Mouse (Mus musculus) midbrain, embryonic 16.5 days (tissue): ENCODE data around the gene Cd2. TPM values are rescaled to one million over a fixed set of nuclear protein-coding genes. Genes with fewer than 3 reads are reported as not detected.

Experiments
- ATAC-seq: fragments of 200-750 bp; cut with Nextera tagmentation; 2 replicates; pipeline ENCODE4 v1.8.0; 2017; ENCODE audit warnings: moderate TSS enrichment
- H3K27ac ChIP-seq: fragments of 300-500 bp; sonication (generic); 2 replicates; pipeline ENCODE4 v1.5.1; 2014; ENCODE audit warnings: mild to moderate bottlenecking, low read length, mixed read lengths
- H3K27me3 ChIP-seq: fragments of 300-500 bp; sonication (generic); 2 replicates; pipeline ENCODE4 v1.6.1; 2014; ENCODE audit warnings: low read depth, low read length, mixed read lengths; ENCODE audit not compliant: control insufficient read depth, insufficient read depth
- H3K36me3 ChIP-seq: fragments of 300-500 bp; sonication (generic); 2 replicates; pipeline ENCODE4 v1.6.1; 2014; ENCODE audit warnings: mild to moderate bottlenecking, low read length, moderate library complexity, mixed read lengths; ENCODE audit not compliant: control insufficient read depth, insufficient read depth
- H3K4me1 ChIP-seq: fragments of 300-500 bp; sonication (generic); 2 replicates; pipeline ENCODE4 v1.6.1; 2014; ENCODE audit warnings: mild to moderate bottlenecking, low read length, mixed read lengths; ENCODE audit not compliant: control insufficient read depth, insufficient read depth
- H3K4me2 ChIP-seq: fragments of 300-500 bp; sonication (generic); 2 replicates; pipeline ENCODE4 v1.6.1; 2014; ENCODE audit warnings: mild to moderate bottlenecking, low read length, mixed read lengths
- H3K4me3 ChIP-seq: fragments of 300-500 bp; sonication (generic); 2 replicates; pipeline ENCODE4 v1.5.1; 2014; ENCODE audit warnings: low read depth, mild to moderate bottlenecking, low read length, moderate library complexity, mixed read lengths
- H3K9ac ChIP-seq: fragments of 300-500 bp; sonication (generic); 2 replicates; pipeline ENCODE4 v1.6.1; 2014; ENCODE audit warnings: low read depth, low read length, mixed read lengths
- H3K9me3 ChIP-seq: fragments of 300-500 bp; sonication (generic); replicated peaks from 2 replicates; pipeline ENCODE4 v1.6.1; 2014; ENCODE audit warnings: mild to moderate bottlenecking, low read length, mixed read lengths; ENCODE audit not compliant: control insufficient read depth, poor library complexity, severe bottlenecking
- WGBS: fragments of 180-500 bp; shearing (Covaris S2); extraction: QIAGEN DNeasy Blood & Tissue Kit; methylation state at CpG from one replicate; pipeline ENCODE4 v1.1.7; 2014; 5-methylcytosine and 5-hydroxymethylcytosine counted together
- polyA plus RNA-seq: library from polyadenylated mRNA; unstranded; fragments of >200 nt; fragmentation: Nextera tagmentation; extraction: Ambion mirVana; gene quantifications from 2 replicates; pipeline ENCODE4 v1.2.1, GENCODE M21; 2015

Cd2 gene
- polyA plus RNA-seq, 1 experiment from 2014 or later: not detected

- Histone ChIP-seq H3K4me3 (no peak overlapping the region), H3K9me3 (no peaks in the 10 kb centered on the region), H3K36me3 (no peaks in the 10 kb centered on the region), H3K27ac (no peak overlapping the region), H3K27me3 (no peaks in the 10 kb centered on the region), H3K4me2 (no peak overlapping the region), H3K9ac (no peak overlapping the region), H3K4me1 (no peaks in the 10 kb centered on the region; the same call in 1 of the 2 replicates)
- no peak for ATAC-seq
- 44% methylated on average over 5 of the region's 5 CpGs for WGBS
Measured at GRCm38 (mm10) chr3:101229551-101229930, 58.2 kb downstream of the Cd2 start.

GRCm38 (mm10) chr3:101228868-101229550, 58.7 kb downstream of the Cd2 start:
- Histone ChIP-seq H3K27ac (no peak overlapping the region), H3K9me3 (no peaks in the 10 kb centered on the region), H3K27me3 (no peaks in the 10 kb centered on the region), H3K36me3 (no peaks in the 10 kb centered on the region), H3K4me1 (no peaks in the 10 kb centered on the region; the same call in 1 of the 2 replicates), H3K4me3 (no peak overlapping the region), H3K4me2 (no peak overlapping the region), H3K9ac (no peak overlapping the region)
- no peak for ATAC-seq
- WGBS: 85% methylated on average over 13 of the region's 13 CpGs

GRCm38 (mm10) chr3:101228066-101228465, 59.7 kb downstream of the Cd2 start:
- H3K4me2 ChIP-seq: no peak overlapping the region
- ATAC-seq: no peak
- WGBS: 80% methylated on average over 5 of the region's 5 CpGs
- no peaks in the 10 kb centered on the region; the same call in 1 of the 2 replicates for H3K4me1 ChIP-seq
- H3K4me3 ChIP-seq: no peak overlapping the region
- no peak overlapping the region for H3K27ac ChIP-seq
- no peaks in the 10 kb centered on the region for H3K36me3 ChIP-seq
- no peaks in the 10 kb centered on the region for H3K27me3 ChIP-seq
- H3K9me3 ChIP-seq: no peaks in the 10 kb centered on the region
- H3K9ac ChIP-seq: no peak overlapping the region

Other genes with a start within 250 kb of the Cd2 start
- 2.6 and 2.9 TPM in 2 replicates for gene Ptgfrn, start 177.7 kb downstream of the Cd2 start, polyA plus RNA-seq
- 93.6 and 100 TPM in 2 replicates for gene Igsf3, start 89.1 kb upstream of the Cd2 start, polyA plus RNA-seq